Mouse (Mus musculus): Measurements from ENCODE around the gene Meaf6. TPM values are rescaled to one million over a fixed set of nuclear protein-coding genes. Genes with fewer than 3 reads are reported as not detected.
A peak's percentile ranks its signal among the peaks of the same experiment; 100 is the strongest.

The Meaf6 gene
- polyA plus RNA-seq, 1 experiment from 2014 or later = 171 TPM

DNA sequence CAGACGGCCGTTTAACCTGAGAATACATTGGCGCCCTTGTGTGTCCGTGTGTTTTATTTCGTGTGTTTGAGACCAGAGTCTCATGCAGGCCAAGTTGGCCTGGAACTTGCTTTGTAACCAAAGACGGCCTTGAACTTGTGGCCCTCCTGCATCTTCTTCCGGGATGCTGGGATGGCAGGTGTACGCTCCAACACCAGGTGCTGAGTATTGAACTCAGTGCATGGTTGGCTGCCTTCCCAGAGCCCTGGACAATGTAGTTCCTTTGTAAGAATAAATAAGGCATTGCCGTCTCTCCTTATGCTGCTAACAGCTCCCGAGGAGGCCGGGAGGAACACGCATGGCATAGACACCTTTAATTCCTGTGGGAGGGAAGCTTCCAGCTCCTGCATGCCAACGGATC, 32.0 kb downstream of the Meaf6 start:
- H3K9ac ChIP-seq (replicated peaks) = no peak overlapping the region
- H3K4me1 ChIP-seq (replicated peaks) = peaks cover 4% of the 10 kb centered on the region
- no peaks in the 10 kb centered on the region; the same call in 1 of the 2 replicates for H3K36me3 ChIP-seq
- H3K27me3 ChIP-seq = 0 out of 2 replicates have a peak, but pooled peaks cover 2% of the 10 kb centered on the region
- 79% methylated on average over 13 of the region's 13 CpGs for WGBS
- H3K9me3 ChIP-seq = no peaks in the 10 kb centered on the region
- H3K4me2 ChIP-seq (replicated peaks) = no peak overlapping the region
- no peak overlapping the region for H3K4me3 ChIP-seq (replicated peaks)
- H3K27ac ChIP-seq = no peak overlapping the region
- no peak for ATAC-seq

GRCm38 (mm10) chr4:125117902-125118320, 33.0 kb downstream of the Meaf6 start:
- Histone ChIP-seq H3K36me3 (no peaks in the 10 kb centered on the region), H3K4me2 (replicated peaks) (no peak overlapping the region), H3K27ac (no peak overlapping the region), H3K27me3 (0 out of 2 replicates have a peak, but pooled peaks cover 3% of the 10 kb centered on the region), H3K9me3 (no peaks in the 10 kb centered on the region), H3K4me1 (replicated peaks) (peaks cover 10% of the 10 kb centered on the region), H3K4me3 (replicated peaks) (no peak overlapping the region), H3K9ac (replicated peaks) (no peak overlapping the region)
- ATAC-seq = no peak
- WGBS = 83% methylated on average over 7 of the region's 7 CpGs

DNA sequence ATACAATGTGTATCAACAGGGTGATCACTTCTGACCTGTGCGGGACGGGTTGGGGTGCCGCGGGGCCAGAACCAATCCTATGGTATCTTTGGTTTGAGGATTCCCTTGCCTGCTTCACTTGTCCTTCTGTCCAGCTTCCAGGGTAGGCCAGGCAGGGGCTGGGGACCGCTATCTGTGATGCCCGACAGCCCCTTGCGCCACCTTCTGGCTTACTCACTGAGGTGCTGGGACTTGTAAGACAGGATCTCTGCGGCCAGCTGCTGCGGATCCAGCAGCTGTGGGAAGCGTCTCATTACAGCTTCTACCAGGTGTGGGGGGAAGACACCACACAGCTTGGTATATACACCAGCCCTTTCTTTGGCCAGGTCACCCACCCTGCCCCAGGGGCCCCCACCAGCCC, 34.1 kb downstream of the Meaf6 start:
- Histone ChIP-seq H3K4me3 (replicated peaks) (no peak overlapping the region), H3K9me3 (no peaks in the 10 kb centered on the region), H3K9ac (replicated peaks) (no peak overlapping the region), H3K36me3 (no peaks in the 10 kb centered on the region), H3K27me3 (0 out of 2 replicates have a peak, but pooled peaks cover 3% of the 10 kb centered on the region), H3K4me2 (replicated peaks) (no peak overlapping the region), H3K4me1 (replicated peaks) (peaks cover 13% of the 10 kb centered on the region), H3K27ac (no peak overlapping the region)
- ATAC-seq = no peak
- WGBS = 25% methylated on average over 10 of the region's 10 CpGs

DNA sequence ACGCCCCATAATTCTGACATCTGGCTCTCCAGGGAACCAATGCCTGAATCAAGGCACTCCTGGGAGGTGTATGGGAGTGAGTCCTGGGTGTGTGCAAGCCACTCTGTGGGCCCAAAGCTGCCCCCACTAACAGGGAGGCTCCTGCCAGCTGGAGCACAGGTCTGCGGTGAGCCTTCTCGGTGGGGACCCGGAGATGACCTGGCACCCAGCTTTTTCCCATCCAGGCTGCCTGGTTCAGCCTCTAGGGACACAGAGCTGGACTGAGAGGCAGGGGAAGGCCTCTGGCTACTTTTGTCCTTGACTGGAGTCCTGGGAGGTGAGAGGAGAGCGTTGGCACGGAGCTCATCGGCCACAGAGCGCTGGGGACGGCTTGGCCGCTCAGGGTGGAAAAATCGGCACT, 34.8 kb downstream of the Meaf6 start:
- Histone ChIP-seq H3K27ac (no peak overlapping the region), H3K9ac (replicated peaks) (no peak overlapping the region), H3K36me3 (no peaks in the 10 kb centered on the region), H3K4me2 (replicated peaks) (no peak overlapping the region), H3K27me3 (0 out of 2 replicates have a peak, but pooled peaks cover 3% of the 10 kb centered on the region), H3K9me3 (no peaks in the 10 kb centered on the region), H3K4me1 (replicated peaks) (peaks cover 12% of the 10 kb centered on the region), H3K4me3 (replicated peaks) (no peak overlapping the region)
- no peak for ATAC-seq
- 91% methylated on average over 11 of the region's 11 CpGs for WGBS

GRCm38 (mm10) chr4:125122431-125123278, 37.7 kb downstream of the Meaf6 start:
- Histone ChIP-seq H3K4me2 (replicated peaks) (no peak overlapping the region), H3K36me3 (no peaks in the 10 kb centered on the region), H3K9ac (replicated peaks) (no peak overlapping the region), H3K4me1 (replicated peaks) (peaks cover 18% of the 10 kb centered on the region), H3K27me3 (peaks cover 25% of the 10 kb centered on the region), H3K27ac (no peak overlapping the region), H3K4me3 (replicated peaks) (no peak overlapping the region), H3K9me3 (no peaks in the 10 kb centered on the region)
- no peak for ATAC-seq
- WGBS = 24% methylated on average over 16 of the region's 16 CpGs

DNA sequence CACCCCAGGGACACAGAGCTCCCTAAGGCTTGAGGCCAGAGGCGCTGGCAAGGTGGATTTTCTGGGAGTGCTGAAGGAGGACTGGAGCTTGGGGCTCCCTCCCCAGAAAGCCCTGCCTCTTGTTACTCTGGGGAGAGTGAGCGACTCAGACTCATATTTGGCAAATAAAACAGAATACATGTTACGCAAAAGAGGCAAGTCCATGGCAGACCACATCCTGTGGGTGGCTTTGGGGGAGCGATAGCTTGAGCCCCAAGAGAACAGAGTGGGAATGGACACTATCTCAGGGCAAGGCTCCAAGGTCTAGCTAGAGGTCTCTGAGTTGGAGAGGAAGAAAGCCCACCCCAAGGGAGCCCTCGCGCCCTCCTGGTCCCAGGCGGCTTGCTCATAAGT, 38.3 kb downstream of the Meaf6 start:
- Histone ChIP-seq H3K4me2 (replicated peaks) (no peak overlapping the region), H3K27me3 (peaks cover 29% of the 10 kb centered on the region), H3K27ac (no peak overlapping the region), H3K36me3 (no peaks in the 10 kb centered on the region), H3K4me1 (replicated peaks) (peaks cover 22% of the 10 kb centered on the region), H3K4me3 (replicated peaks) (no peak overlapping the region), H3K9me3 (no peaks in the 10 kb centered on the region), H3K9ac (replicated peaks) (no peak overlapping the region)
- WGBS = 71% methylated on average over 7 of the region's 7 CpGs
- ATAC-seq = no peak

- Histone ChIP-seq H3K36me3 (no peaks in the 10 kb centered on the region), H3K4me2 (replicated peaks) (no peak overlapping the region), H3K27me3 (peaks cover 37% of the 10 kb centered on the region), H3K9me3 (no peaks in the 10 kb centered on the region), H3K9ac (replicated peaks) (no peak overlapping the region), H3K4me1 (replicated peaks) (peaks cover 22% of the 10 kb centered on the region), H3K27ac (no peak overlapping the region), H3K4me3 (replicated peaks) (no peak overlapping the region)
- no peak for ATAC-seq
- 55% methylated on average over 7 of the region's 7 CpGs for WGBS
Observed at GRCm38 (mm10) chr4:125124424-125125209, 39.7 kb downstream of the Meaf6 start.

GRCm38 (mm10) chr4:125125361-125125921, 40.5 kb downstream of the Meaf6 start:
- ATAC-seq = no peak
- Histone ChIP-seq H3K9me3 (no peaks in the 10 kb centered on the region), H3K4me2 (replicated peaks) (no peak overlapping the region), H3K9ac (replicated peaks) (no peak overlapping the region), H3K4me1 (replicated peaks) (peaks cover 22% of the 10 kb centered on the region), H3K4me3 (replicated peaks) (no peak overlapping the region), H3K36me3 (no peaks in the 10 kb centered on the region), H3K27me3 (peaks cover 39% of the 10 kb centered on the region), H3K27ac (no peak overlapping the region)
- WGBS = 65% methylated on average over 7 of the region's 7 CpGs

- no peak overlapping the region for H3K27ac ChIP-seq
- H3K9ac ChIP-seq (replicated peaks) = no peak overlapping the region
- no peaks in the 10 kb centered on the region for H3K36me3 ChIP-seq
- H3K4me3 ChIP-seq (replicated peaks) = no peak overlapping the region
- H3K4me1 ChIP-seq (replicated peaks) = peaks cover 22% of the 10 kb centered on the region
- no peak for ATAC-seq
- no peak overlapping the region for H3K4me2 ChIP-seq (replicated peaks)
- H3K27me3 ChIP-seq = peaks cover 41% of the 10 kb centered on the region
- WGBS = 92% methylated on average over 3 of the region's 3 CpGs
- no peaks in the 10 kb centered on the region for H3K9me3 ChIP-seq
Observed at GRCm38 (mm10) chr4:125126186-125126585, 41.3 kb downstream of the Meaf6 start.

GRCm38 (mm10) chr4:125126761-125127160, 41.8 kb downstream of the Meaf6 start:
- H3K27ac ChIP-seq = no peak overlapping the region
- H3K9ac ChIP-seq (replicated peaks) = no peak overlapping the region
- no peaks in the 10 kb centered on the region for H3K9me3 ChIP-seq
- peaks cover 22% of the 10 kb centered on the region for H3K4me1 ChIP-seq (replicated peaks)
- ATAC-seq = no peak
- H3K4me2 ChIP-seq (replicated peaks) = peak overlapping the region; percentile 89
- H3K27me3 ChIP-seq = peaks cover 44% of the 10 kb centered on the region
- peak overlapping the region; percentile 57; the same call in 1 of the 2 replicates for H3K4me3 ChIP-seq (replicated peaks)
- WGBS = 84% methylated on average over 7 of the region's 7 CpGs
- H3K36me3 ChIP-seq = no peaks in the 10 kb centered on the region

DNA sequence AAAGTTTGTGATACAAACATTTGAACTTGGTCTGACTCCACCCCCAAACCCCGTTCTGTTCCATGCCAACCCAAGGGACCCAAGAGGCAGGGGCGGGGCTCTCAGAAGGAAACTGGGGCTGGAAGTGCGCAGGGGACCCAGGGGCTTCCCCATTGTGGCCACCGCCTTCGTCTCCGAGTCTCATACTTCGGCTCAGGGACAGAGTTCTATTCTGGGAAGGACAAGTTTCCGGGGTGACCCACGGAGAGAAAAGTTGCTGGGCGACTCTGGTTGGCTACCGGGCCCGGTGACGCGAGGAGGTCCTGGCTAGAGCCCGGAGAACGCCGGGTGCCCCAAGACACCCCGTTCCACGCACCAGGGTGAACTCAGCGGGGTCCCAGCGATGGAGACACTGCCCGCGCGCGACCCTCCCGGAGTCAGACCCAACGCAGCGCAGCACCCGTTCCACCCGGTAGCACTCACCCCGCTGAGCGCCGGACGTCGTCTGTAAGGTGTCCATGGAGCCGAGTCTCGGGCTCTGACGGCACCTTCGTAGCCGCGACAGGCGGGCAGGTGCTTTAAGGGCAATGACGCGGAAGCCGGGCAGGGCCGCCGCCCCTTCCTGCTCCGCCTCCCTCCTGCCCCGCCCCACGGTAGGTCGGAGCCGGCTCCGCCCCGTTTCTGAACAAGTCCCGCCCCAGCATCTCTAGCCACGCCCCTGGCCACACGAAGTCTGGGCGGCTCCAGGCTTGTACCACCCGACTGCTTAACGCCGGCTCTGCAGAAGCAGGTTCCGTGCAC, 42.6 kb downstream of the Meaf6 start, which contains the start of gene Zc3h12a:
Gene Zc3h12a, minus strand, starts transcription at position 536 of the 780 bp plus-strand sequence.
- peak within 1 kb of the TSS; percentile 62 for H3K9ac ChIP-seq (replicated peaks)
- ATAC-seq = peak; percentile 78
- H3K27ac ChIP-seq = no peak within 1 kb of the TSS
- H3K36me3 ChIP-seq = no peaks in the 10 kb centered on the region
- peak within 1 kb of the TSS; percentile 57 for H3K4me3 ChIP-seq (replicated peaks)
- 2% methylated on average over 62 of the region's 62 CpGs for WGBS
- H3K27me3 ChIP-seq = peaks cover 42% of the 10 kb centered on the region
- peak within 1 kb of the TSS; percentile 89 for H3K4me2 ChIP-seq (replicated peaks)
- H3K4me1 ChIP-seq (replicated peaks) = peaks cover 20% of the 10 kb centered on the region
- no peaks in the 10 kb centered on the region for H3K9me3 ChIP-seq

Measured in midbrain, embryonic 13.5 days (tissue).